Mouse (Mus musculus): Measurements from ENCODE around the gene Fbxw5. TPM values are rescaled to one million over a fixed set of nuclear protein-coding genes. Genes with fewer than 3 reads are reported as not detected.

The Fbxw5 gene
- polyA plus RNA-seq, 1 experiment from 2014 or later, result 66.7 TPM

DNA sequence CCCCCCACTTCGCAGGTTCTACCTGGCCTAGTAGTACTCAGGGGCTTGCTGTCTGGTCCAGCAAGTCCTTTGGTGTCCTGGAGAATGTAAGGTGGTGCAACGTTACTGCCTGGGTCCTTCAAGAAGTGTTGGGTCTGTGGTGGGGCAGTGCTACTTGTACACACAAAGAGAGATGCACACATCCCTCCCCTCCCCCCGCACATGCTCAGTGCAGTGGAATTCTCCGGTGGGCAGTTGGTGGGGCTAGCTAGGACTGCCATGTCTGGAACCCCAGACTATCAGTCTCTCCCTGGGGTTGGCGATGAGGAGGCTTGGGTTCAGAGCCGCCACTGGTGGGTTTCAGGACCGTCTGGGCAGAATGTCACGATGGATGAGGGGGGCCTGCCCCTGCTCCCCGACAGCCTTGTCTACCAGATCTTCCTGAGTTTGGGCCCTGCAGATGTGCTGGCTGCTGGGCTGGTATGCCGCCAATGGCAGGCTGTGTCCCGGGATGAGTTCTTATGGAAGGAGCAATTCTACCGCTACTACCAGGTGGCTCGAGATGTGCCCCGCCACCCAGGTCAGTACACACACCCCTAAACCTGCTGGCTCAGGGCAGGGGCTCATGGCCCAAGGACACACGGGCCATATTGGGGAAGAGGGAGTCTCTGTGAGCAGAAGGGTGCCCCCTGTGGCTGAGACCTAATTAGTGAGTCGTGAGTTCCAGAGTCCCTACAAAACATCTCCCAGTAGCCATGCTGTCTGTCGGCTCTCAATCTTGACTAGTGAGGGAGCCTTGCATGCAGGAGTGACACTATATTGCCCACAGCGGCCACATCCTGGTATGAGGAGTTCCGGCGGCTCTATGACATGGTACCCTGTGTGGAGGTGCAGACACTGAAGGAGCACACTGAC, 1.3 kb downstream of the Fbxw5 start, which contains the start of gene C8g:
Gene C8g (minus strand): TSS at position 127 of the 894 bp plus-strand sequence.
- peak within 1 kb of the TSS; percentile 70 for H3K27ac ChIP-seq (ENCODE audit: low read depth, low read length)
- WGBS (ENCODE audit: insufficient replicate concordance), result 68% methylated on average over 20 of the region's 20 CpGs
- no peak for ATAC-seq (replicated peaks; ENCODE audit: insufficient number of reproducible peaks, low FRiP score, low TSS enrichment)

GRCm38 (mm10) chr2:25502726-25503125, 2.2 kb downstream of the Fbxw5 start:
- H3K9ac ChIP-seq (ENCODE audit: low read depth, low read length), result no peak overlapping the region
- WGBS (ENCODE audit: insufficient replicate concordance), result 79% methylated on average over 3 of the region's 3 CpGs
- H3K4me3 ChIP-seq (ENCODE audit: low read depth, low read length), result no peak overlapping the region
- H3K4me2 ChIP-seq, result no peak overlapping the region
- no peaks in the 10 kb centered on the region for H3K27me3 ChIP-seq (ENCODE audit: control insufficient read depth, insufficient read depth, low read length)
- no peak for ATAC-seq (replicated peaks; ENCODE audit: insufficient number of reproducible peaks, low FRiP score, low TSS enrichment)
- no peaks in the 10 kb centered on the region for H3K9me3 ChIP-seq (replicated peaks; ENCODE audit: control insufficient read depth, low read length)
- H3K27ac ChIP-seq (ENCODE audit: low read depth, low read length), result no peak overlapping the region
- peaks cover 12% of the 10 kb centered on the region for H3K4me1 ChIP-seq (ENCODE audit: control insufficient read depth, insufficient read depth, low read length)
- H3K36me3 ChIP-seq (ENCODE audit: control insufficient read depth, insufficient read depth, low read length), result 0 out of 2 replicates have a peak, but pooled peaks cover 7% of the 10 kb centered on the region

More for the DNA sequence above, 1.3 kb downstream of the Fbxw5 start, which contains the start of gene C8g:
- peak within 1 kb of the TSS; percentile 98 for H3K9ac ChIP-seq (ENCODE audit: low read depth, low read length)
- H3K36me3 ChIP-seq (ENCODE audit: control insufficient read depth, insufficient read depth, low read length), result 0 out of 2 replicates have a peak, but pooled peaks cover 7% of the 10 kb centered on the region
- H3K4me3 ChIP-seq (ENCODE audit: low read depth, low read length), result peak within 1 kb of the TSS; percentile 96
- no peaks in the 10 kb centered on the region for H3K27me3 ChIP-seq (ENCODE audit: control insufficient read depth, insufficient read depth, low read length)
- peaks cover 12% of the 10 kb centered on the region for H3K4me1 ChIP-seq (ENCODE audit: control insufficient read depth, insufficient read depth, low read length)
- peak within 1 kb of the TSS; percentile 98 for H3K4me2 ChIP-seq
- no peaks in the 10 kb centered on the region for H3K9me3 ChIP-seq (replicated peaks; ENCODE audit: control insufficient read depth, low read length)

DNA sequence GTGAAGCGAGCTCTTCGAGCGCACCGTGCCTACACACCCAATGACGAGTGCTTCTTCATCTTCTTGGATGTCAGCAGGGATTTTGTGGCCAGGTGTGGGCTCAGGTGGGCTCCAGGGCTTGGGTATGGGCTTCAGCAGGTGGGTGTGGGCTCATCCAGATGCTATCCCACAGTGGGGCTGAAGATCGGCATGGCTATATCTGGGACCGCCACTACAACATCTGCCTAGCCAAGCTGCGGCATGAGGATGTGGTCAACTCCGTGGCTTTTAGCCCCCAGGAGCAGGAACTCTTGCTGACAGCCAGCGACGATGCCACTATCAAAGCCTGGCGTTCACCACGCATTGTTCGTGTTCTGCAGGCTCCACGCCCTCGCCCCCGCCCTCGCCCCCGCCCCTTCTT, 4.0 kb downstream of the Fbxw5 start:
- Histone ChIP-seq H3K4me1 (ENCODE audit: control insufficient read depth, insufficient read depth, low read length) (peaks cover 8% of the 10 kb centered on the region), H3K4me3 (ENCODE audit: low read depth, low read length) (no peak overlapping the region), H3K9ac (ENCODE audit: low read depth, low read length) (no peak overlapping the region), H3K27ac (ENCODE audit: low read depth, low read length) (no peak overlapping the region), H3K27me3 (ENCODE audit: control insufficient read depth, insufficient read depth, low read length) (no peaks in the 10 kb centered on the region), H3K36me3 (ENCODE audit: control insufficient read depth, insufficient read depth, low read length) (0 out of 2 replicates have a peak, but pooled peaks cover 7% of the 10 kb centered on the region), H3K9me3 (replicated peaks; ENCODE audit: control insufficient read depth, low read length) (no peaks in the 10 kb centered on the region), H3K4me2 (no peak overlapping the region)
- WGBS (ENCODE audit: insufficient replicate concordance), result 88% methylated on average over 19 of the region's 19 CpGs
- ATAC-seq (replicated peaks; ENCODE audit: insufficient number of reproducible peaks, low FRiP score, low TSS enrichment), result no peak

- Histone ChIP-seq H3K4me3 (ENCODE audit: low read depth, low read length) (no peak overlapping the region), H3K27ac (ENCODE audit: low read depth, low read length) (no peak overlapping the region), H3K27me3 (ENCODE audit: control insufficient read depth, insufficient read depth, low read length) (no peaks in the 10 kb centered on the region), H3K9ac (ENCODE audit: low read depth, low read length) (no peak overlapping the region), H3K9me3 (replicated peaks; ENCODE audit: control insufficient read depth, low read length) (no peaks in the 10 kb centered on the region), H3K36me3 (ENCODE audit: control insufficient read depth, insufficient read depth, low read length) (0 out of 2 replicates have a peak, but pooled peaks cover 7% of the 10 kb centered on the region), H3K4me1 (ENCODE audit: control insufficient read depth, insufficient read depth, low read length) (peaks cover 8% of the 10 kb centered on the region), H3K4me2 (no peak overlapping the region)
- ATAC-seq (replicated peaks; ENCODE audit: insufficient number of reproducible peaks, low FRiP score, low TSS enrichment), result no peak
- 90% methylated on average over 1 of the region's 1 CpGs for WGBS (ENCODE audit: insufficient replicate concordance)
These were observed 4.5 kb downstream of the Fbxw5 start for GRCm38 (mm10) chr2:25505000-25505399.

GRCm38 (mm10) chr2:25505860-25506259, 5.3 kb downstream of the Fbxw5 start:
- H3K36me3 ChIP-seq (ENCODE audit: control insufficient read depth, insufficient read depth, low read length), result 0 out of 2 replicates have a peak, but pooled peaks cover 7% of the 10 kb centered on the region
- H3K27ac ChIP-seq (ENCODE audit: low read depth, low read length), result no peak overlapping the region
- H3K9me3 ChIP-seq (replicated peaks; ENCODE audit: control insufficient read depth, low read length), result no peaks in the 10 kb centered on the region
- H3K4me2 ChIP-seq, result no peak overlapping the region
- peaks cover 8% of the 10 kb centered on the region for H3K4me1 ChIP-seq (ENCODE audit: control insufficient read depth, insufficient read depth, low read length)
- ATAC-seq (replicated peaks; ENCODE audit: insufficient number of reproducible peaks, low FRiP score, low TSS enrichment), result no peak
- 83% methylated on average over 4 of the region's 4 CpGs for WGBS (ENCODE audit: insufficient replicate concordance)
- no peaks in the 10 kb centered on the region for H3K27me3 ChIP-seq (ENCODE audit: control insufficient read depth, insufficient read depth, low read length)
- H3K9ac ChIP-seq (ENCODE audit: low read depth, low read length), result no peak overlapping the region
- H3K4me3 ChIP-seq (ENCODE audit: low read depth, low read length), result no peak overlapping the region

- Histone ChIP-seq H3K4me2 (no peak overlapping the region), H3K4me3 (ENCODE audit: low read depth, low read length) (no peak overlapping the region), H3K36me3 (ENCODE audit: control insufficient read depth, insufficient read depth, low read length) (0 out of 2 replicates have a peak, but pooled peaks cover 7% of the 10 kb centered on the region), H3K27ac (ENCODE audit: low read depth, low read length) (no peak overlapping the region), H3K4me1 (ENCODE audit: control insufficient read depth, insufficient read depth, low read length) (peaks cover under 1% of the 10 kb centered on the region; the same call in 1 of the 2 replicates), H3K27me3 (ENCODE audit: control insufficient read depth, insufficient read depth, low read length) (no peaks in the 10 kb centered on the region), H3K9ac (ENCODE audit: low read depth, low read length) (no peak overlapping the region), H3K9me3 (replicated peaks; ENCODE audit: control insufficient read depth, low read length) (no peaks in the 10 kb centered on the region)
- no peak for ATAC-seq (replicated peaks; ENCODE audit: insufficient number of reproducible peaks, low FRiP score, low TSS enrichment)
- WGBS (ENCODE audit: insufficient replicate concordance), result 38% methylated on average over 5 of the region's 5 CpGs
These were observed 6.4 kb downstream of the Fbxw5 start for GRCm38 (mm10) chr2:25506964-25507363.

DNA sequence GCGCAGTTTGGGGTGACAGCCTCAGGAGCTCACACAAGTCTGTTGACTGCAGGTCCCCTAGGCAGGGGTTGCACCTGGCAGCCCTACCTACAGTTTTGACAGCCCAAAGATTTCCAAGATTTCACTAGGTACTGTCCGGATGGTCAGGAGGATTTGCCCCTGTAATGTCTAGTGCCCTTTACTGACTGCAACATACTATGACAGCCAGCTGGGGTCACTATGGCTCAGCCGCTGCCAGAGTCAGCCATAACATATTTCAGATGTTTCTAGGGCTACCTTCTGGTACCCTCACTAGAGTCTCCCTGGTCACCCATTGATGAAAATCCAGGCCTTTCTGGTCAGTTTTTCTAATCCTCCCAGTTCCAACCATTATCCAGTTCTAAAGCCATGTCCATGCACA, 9.4 kb downstream of the Fbxw5 start:
- no peak overlapping the region for H3K27ac ChIP-seq (ENCODE audit: low read depth, low read length)
- no peaks in the 10 kb centered on the region for H3K27me3 ChIP-seq (ENCODE audit: control insufficient read depth, insufficient read depth, low read length)
- H3K36me3 ChIP-seq (ENCODE audit: control insufficient read depth, insufficient read depth, low read length), result 0 out of 2 replicates have a peak, but pooled peaks cover 4% of the 10 kb centered on the region
- H3K4me3 ChIP-seq (ENCODE audit: low read depth, low read length), result no peak overlapping the region
- H3K4me2 ChIP-seq, result no peak overlapping the region
- H3K4me1 ChIP-seq (ENCODE audit: control insufficient read depth, insufficient read depth, low read length), result no peaks in the 10 kb centered on the region
- ATAC-seq (replicated peaks; ENCODE audit: insufficient number of reproducible peaks, low FRiP score, low TSS enrichment), result no peak
- WGBS (ENCODE audit: insufficient replicate concordance), result 56% methylated on average over 3 of the region's 3 CpGs
- H3K9me3 ChIP-seq (replicated peaks; ENCODE audit: control insufficient read depth, low read length), result no peaks in the 10 kb centered on the region
- H3K9ac ChIP-seq (ENCODE audit: low read depth, low read length), result no peak overlapping the region

GRCm38 (mm10) chr2:25526510-25527302, 26.2 kb downstream of the Fbxw5 start:
- Histone ChIP-seq H3K36me3 (ENCODE audit: control insufficient read depth, insufficient read depth, low read length) (peaks cover 52% of the 10 kb centered on the region), H3K27me3 (ENCODE audit: control insufficient read depth, insufficient read depth, low read length) (no peaks in the 10 kb centered on the region), H3K9me3 (replicated peaks; ENCODE audit: control insufficient read depth, low read length) (no peaks in the 10 kb centered on the region), H3K4me3 (ENCODE audit: low read depth, low read length) (no peak overlapping the region), H3K27ac (ENCODE audit: low read depth, low read length) (no peak overlapping the region), H3K4me2 (no peak overlapping the region), H3K4me1 (ENCODE audit: control insufficient read depth, insufficient read depth, low read length) (no peaks in the 10 kb centered on the region), H3K9ac (ENCODE audit: low read depth, low read length) (no peak overlapping the region)
- no peak for ATAC-seq (replicated peaks; ENCODE audit: insufficient number of reproducible peaks, low FRiP score, low TSS enrichment)
- 87% methylated on average over 9 of the region's 9 CpGs for WGBS (ENCODE audit: insufficient replicate concordance)

Data from heart, embryonic 11.5 days (tissue).